Mouse (Mus musculus): ENCODE measurements around the gene Zfp385a. TPM values are rescaled to one million over a fixed set of nuclear protein-coding genes. Genes with fewer than 3 reads are reported as not detected.

Zfp385a gene
- total and polyA plus RNA-seq, 3 experiments: 4.4 to 54.0 TPM; not detected in 1

DNA sequence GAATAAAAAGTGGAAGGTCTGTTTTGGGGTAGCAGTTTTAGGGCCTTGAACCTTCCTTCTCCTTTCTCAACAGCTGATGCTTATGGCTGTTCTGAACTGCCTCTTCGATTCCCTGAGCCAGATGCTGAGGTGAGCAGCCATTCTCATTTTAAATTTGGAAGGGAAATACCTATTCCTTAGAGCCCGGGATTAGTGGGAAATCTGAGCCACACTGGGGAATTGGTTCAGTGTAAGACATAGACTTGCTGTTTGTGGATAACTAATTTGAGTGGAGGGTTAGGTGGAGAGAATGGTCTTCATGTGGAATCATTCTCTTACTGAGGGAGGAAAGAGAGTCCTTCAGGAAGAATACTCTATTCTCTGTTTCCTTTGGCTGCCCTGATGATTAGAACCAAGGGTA, 45.2 kb downstream of the Zfp385a start:
- DNase-seq (ENCODE audit: low read depth, low spot score): no peak
- Histone ChIP-seq H3K9ac (ENCODE audit: control insufficient read depth, low read depth, low read length, poor library complexity, severe bottlenecking) (no peak overlapping the region), H3K4me1 (ENCODE audit: control insufficient read depth in 1 of 2, insufficient read depth in 2 of 2, low read length in 2 of 2) (no peaks in the 10 kb centered on the region), H3K9me3 (replicated peaks; ENCODE audit: insufficient read depth, low read length) (no peaks in the 10 kb centered on the region), H3K79me2 (ENCODE audit: control insufficient read depth, insufficient read depth, low read length, poor library complexity) (no peaks in the 10 kb centered on the region), H3K27ac (ENCODE audit: control insufficient read depth, low read depth, low read length) (no peak overlapping the region), H3K4me3 (ENCODE audit: control insufficient read depth in 1 of 2, insufficient read depth in 1 of 2, low read depth in 2 of 2, low read length in 2 of 2) (no peak overlapping the region), H3K36me3 (ENCODE audit: control insufficient read depth in 1 of 2, insufficient read depth in 2 of 2, low read length in 2 of 2) (no peaks in the 10 kb centered on the region), H3K27me3 (ENCODE audit: control insufficient read depth in 1 of 2, insufficient read depth in 2 of 2, low read length in 2 of 2) (no peaks in the 10 kb centered on the region)
- TF ChIP-seq USF2 (IDR thresholded peaks at IDR 0.05; ENCODE audit: borderline replicate concordance in 1 of 2, insufficient read depth in 1 of 2, low read depth in 1 of 2, low read length in 2 of 2): no peak
- no peak for TF ChIP-seq POLR2A (IDR thresholded peaks at IDR 0.05; ENCODE audit: control insufficient read depth in 1 of 2, insufficient read depth in 1 of 2, low read depth in 1 of 2, low read length in 2 of 2, poor library complexity in 1 of 2)
- TF ChIP-seq ZMIZ1 (IDR thresholded peaks at IDR 0.05; ENCODE audit: low read depth, low read length): no peak
- no peak for TF ChIP-seq POLR2AphosphoS2 (IDR thresholded peaks at IDR 0.05; ENCODE audit: low read length)
- TF ChIP-seq ZC3H11A (IDR thresholded peaks at IDR 0.05; ENCODE audit: low read depth, low read length): no peak
- TF ChIP-seq TBP (IDR thresholded peaks at IDR 0.05; ENCODE audit: low read depth, low read length): no peak
- no peak for TF ChIP-seq GATA1 (IDR thresholded peaks at IDR 0.05; ENCODE audit: low read depth, low read length)
- TF ChIP-seq GABPA (IDR thresholded peaks at IDR 0.05; ENCODE audit: low read depth, low read length): no peak
- TF ChIP-seq BHLHE40 (IDR thresholded peaks at IDR 0.05; ENCODE audit: borderline replicate concordance, low read depth, low read length): no peak
- TF ChIP-seq USF1 (IDR thresholded peaks at IDR 0.05; ENCODE audit: low read depth, low read length): no peak
- no peak for TF ChIP-seq EP300 (IDR thresholded peaks at IDR 0.05; ENCODE audit: low read depth in 1 of 2, low read length in 2 of 2)

DNA sequence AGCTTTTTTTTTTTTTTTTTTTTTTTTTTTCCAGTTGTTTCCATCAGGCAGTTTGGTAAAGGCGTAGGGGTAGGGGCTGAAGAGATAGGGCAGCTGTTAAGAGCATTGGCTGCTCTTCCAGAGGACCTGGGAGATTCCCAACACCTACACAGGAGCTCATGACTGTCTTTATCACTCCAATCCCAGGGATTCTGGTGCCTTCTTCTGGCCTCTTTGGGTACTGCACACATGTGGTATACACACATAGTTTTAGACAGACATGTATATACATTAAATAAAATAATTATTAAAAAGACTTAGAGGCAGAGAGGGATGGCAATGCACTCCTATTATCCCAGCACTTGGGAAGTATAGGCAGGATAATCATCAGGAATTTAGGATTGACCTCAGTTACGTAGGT, 46.5 kb downstream of the Zfp385a start:
- Histone ChIP-seq H3K9ac (ENCODE audit: control insufficient read depth, low read depth, low read length, poor library complexity, severe bottlenecking) (no peak overlapping the region), H3K36me3 (ENCODE audit: control insufficient read depth in 1 of 2, insufficient read depth in 2 of 2, low read length in 2 of 2) (no peaks in the 10 kb centered on the region), H3K4me1 (ENCODE audit: control insufficient read depth in 1 of 2, insufficient read depth in 2 of 2, low read length in 2 of 2) (no peaks in the 10 kb centered on the region), H3K79me2 (ENCODE audit: control insufficient read depth, insufficient read depth, low read length, poor library complexity) (no peaks in the 10 kb centered on the region), H3K27me3 (ENCODE audit: control insufficient read depth in 1 of 2, insufficient read depth in 2 of 2, low read length in 2 of 2) (no peaks in the 10 kb centered on the region), H3K27ac (ENCODE audit: control insufficient read depth, low read depth, low read length) (no peak overlapping the region), H3K9me3 (replicated peaks; ENCODE audit: insufficient read depth, low read length) (no peaks in the 10 kb centered on the region), H3K4me3 (ENCODE audit: control insufficient read depth in 1 of 2, insufficient read depth in 1 of 2, low read depth in 2 of 2, low read length in 2 of 2) (no peak overlapping the region)
- TF ChIP-seq CHD2 (IDR thresholded peaks at IDR 0.05; ENCODE audit: low read length) (no peak), ZMIZ1 (IDR thresholded peaks at IDR 0.05; ENCODE audit: low read depth, low read length) (no peak), HCFC1 (IDR thresholded peaks at IDR 0.05; ENCODE audit: low read depth, low read length) (no peak), CTCF (IDR thresholded peaks at IDR 0.05 in 2 of 3, conservative IDR thresholded peaks at IDR 0.05 in 1 of 3; ENCODE audit: control insufficient read depth in 1 of 3, insufficient read depth in 1 of 3, low read depth in 2 of 3, low read length in 3 of 3, poor library complexity in 1 of 3, severe bottlenecking in 1 of 3) (peak in 2 of 3 experiments; percentile 5 to 7; a peak in 1 of 6 replicates), MYB (IDR thresholded peaks at IDR 0.05; ENCODE audit: low read depth, low read length) (no peak), ETS1 (IDR thresholded peaks at IDR 0.05; ENCODE audit: low read depth, low read length) (no peak), USF2 (IDR thresholded peaks at IDR 0.05; ENCODE audit: borderline replicate concordance in 1 of 2, insufficient read depth in 1 of 2, low read depth in 1 of 2, low read length in 2 of 2) (no peak)
- no peak for DNase-seq (ENCODE audit: low read depth, low spot score)

All from MEL (cell line).